27 mouse cellular contexts compared by ENCODE assay signal in genomic region chr1:154104779-154105178, GRCm38 (mm10).
DNase-seq lines count a peak whose midpoint lies in the region; ATAC-seq and TF ChIP-seq lines count a peak whose summit lies in the region.
"Had no signal": no experiment of that assay in that cellular context is flagged by ENCODE, and none has a peak within 500 bp of the region (broad histone marks: within the 10 kb centered on the region; RNA-seq: fewer than 3 reads in every experiment).

No protein-coding gene starts in this region.

- H3K9ac ChIP-seq in CH12.LX (ENCODE audit: insufficient read depth, low read depth): 0 out of 2 replicates have a peak overlapping the region, but pooled peaks have one; percentile 87
- H3K9ac ChIP-seq in midbrain, embryonic 15.5 days: no peak overlapping the region
- H3K9ac ChIP-seq: embryonic facial prominence, embryonic 13.5 days; forebrain, embryonic 12.5 days; forebrain, embryonic 15.5 days; heart, embryonic 13.5 days; hindbrain, embryonic 12.5 days; hindbrain, embryonic 15.5 days had no signal

- intact Hi-C loops in gastrocnemius, adult 2 months (cut with DNase I): no loop called here
- intact Hi-C loops in gastrocnemius, postnatal 14 days (cut with DNase I; ENCODE audit: low total_unique reads): no loop called here
- intact Hi-C loops in left cerebral cortex, adult 2 months (cut with DNase I): no loop called here

- peaks cover 14 to 57% of the 10 kb centered on the region in 2 experiments for H3K4me1 ChIP-seq in CH12.LX (ENCODE audit: control insufficient read depth in 1 of 2, insufficient read depth in 2 of 2)
- peaks cover 11% of the 10 kb centered on the region; the same call in 1 of the 2 replicates for H3K4me1 ChIP-seq in midbrain, embryonic 15.5 days

- no peak for TF ChIP-seq POLR2A in CH12.LX (IDR thresholded peaks at IDR 0.05; ENCODE audit: low read depth, low read length)

- peak; percentile 53 for ATAC-seq in megakaryocyte, adult 5-6 weeks (ENCODE audit: poor library complexity, severe bottlenecking)
- no peak for ATAC-seq in midbrain, embryonic 15.5 days (replicated peaks)
- ATAC-seq: forebrain, embryonic 15.5 days; Patski had no signal

- no peak for DNase-seq in gastrocnemius, adult 2 months
- DNase-seq in gastrocnemius, postnatal 14 days: no peak
- no peak for DNase-seq in left cerebral cortex, adult 2 months (ENCODE audit: extremely low spot score in 1 of 2, low spot score in 2 of 2)
- no peak for DNase-seq in left cerebral cortex, adult 9 months (ENCODE audit: low spot score in 2 of 2)
- no peak for DNase-seq in CH12.LX (ENCODE audit: extremely low read depth)
- DNase-seq: adrenal gland, postnatal 10 days; adrenal gland, postnatal 36 days; cerebellum, adult 11 months; cerebellum, adult 2 months; cerebellum, adult 9-11 months; cerebellum, postnatal 36 days; embryo, embryonic 11 days; gastrocnemius, postnatal 10 days had no signal

- no peaks in the 10 kb centered on the region for H3K27me3 ChIP-seq in CH12.LX (replicated peaks)
- H3K27me3 ChIP-seq in midbrain, embryonic 15.5 days (replicated peaks): no peaks in the 10 kb centered on the region
- H3K27me3 ChIP-seq: embryonic facial prominence, embryonic 13.5 days; forebrain, embryonic 12.5 days; forebrain, embryonic 15.5 days; heart, embryonic 13.5 days; hindbrain, embryonic 12.5 days; hindbrain, embryonic 15.5 days had no signal

- TF ChIP-seq EP300 in CH12.LX (IDR thresholded peaks at IDR 0.05; ENCODE audit: low read length): no peak

- no peak for TF ChIP-seq CTCF in gastrocnemius, adult 2 months (IDR thresholded peaks at IDR 0.05)
- TF ChIP-seq CTCF in left cerebral cortex, adult 2 months (IDR thresholded peaks at IDR 0.05): no peak
- TF ChIP-seq CTCF in CH12.LX (conservative IDR thresholded peaks at IDR 0.05 in 1 of 2, IDR thresholded peaks at IDR 0.05 in 1 of 2; ENCODE audit: low read depth in 2 of 2, low read length in 2 of 2): no peak

- in situ Hi-C loops in CH12.LX (cut with MboI; ENCODE audit: low pct_ligation_motif_present, low pct_unique_long_range_greater_than_20kb, low sequenced_read_pairs): no loop called here

- WGBS in midbrain, embryonic 15.5 days: 79% methylated on average over 1 of the region's 1 CpGs

- H3K4me3 ChIP-seq in gastrocnemius, adult 2 months: no peak overlapping the region
- no peak overlapping the region for H3K4me3 ChIP-seq in left cerebral cortex, adult 2 months
- peak overlapping the region in 1 of 3 experiments; percentile 20 for H3K4me3 ChIP-seq in CH12.LX (replicated peaks in 1 of 3; ENCODE audit: low read depth in 2 of 3, low read length in 2 of 3, poor library complexity in 1 of 3)
- no peak overlapping the region for H3K4me3 ChIP-seq in midbrain, embryonic 15.5 days
- H3K4me3 ChIP-seq: embryonic facial prominence, embryonic 10.5 days; embryonic facial prominence, embryonic 13.5 days; erythroblast, embryonic 14.5 days; forebrain, embryonic 12.5 days; forebrain, embryonic 15.5 days; heart, adult 2 months; heart, embryonic 10.5 days; heart, embryonic 13.5 days; hindbrain, embryonic 12.5 days; hindbrain, embryonic 15.5 days had no signal

- H3K4me2 ChIP-seq in CH12.LX (ENCODE audit: insufficient read depth, low read depth, poor library complexity, severe bottlenecking): no peak overlapping the region
- H3K4me2 ChIP-seq in midbrain, embryonic 15.5 days: no peak overlapping the region
- H3K4me2 ChIP-seq: embryonic facial prominence, embryonic 13.5 days; forebrain, embryonic 12.5 days; forebrain, embryonic 15.5 days; heart, embryonic 13.5 days; hindbrain, embryonic 12.5 days; hindbrain, embryonic 15.5 days had no signal

- dilution Hi-C loops in CH12.LX (cut with MboI; ENCODE audit: extremely low pct_ligation_motif_present, extremely low pct_unique_long_range_greater_than_20kb, low sequenced_read_pairs): no loop called here

- peak overlapping the region; percentile 28; the same call in 1 of the 2 replicates for H3K27ac ChIP-seq in gastrocnemius, adult 2 months
- peak overlapping the region; percentile 81; the same call in 1 of the 2 replicates for H3K27ac ChIP-seq in left cerebral cortex, adult 2 months
- H3K27ac ChIP-seq in CH12.LX (ENCODE audit: insufficient read depth, low read depth): no peak overlapping the region
- no peak overlapping the region for H3K27ac ChIP-seq in midbrain, embryonic 15.5 days
- H3K27ac ChIP-seq: embryonic facial prominence, embryonic 10.5 days; embryonic facial prominence, embryonic 13.5 days; forebrain, embryonic 12.5 days; forebrain, embryonic 15.5 days; heart, embryonic 10.5 days; heart, embryonic 13.5 days; hindbrain, embryonic 12.5 days had no signal

- no peaks in the 10 kb centered on the region for H3K9me3 ChIP-seq in CH12.LX (replicated peaks; ENCODE audit: low read length)
- no peaks in the 10 kb centered on the region for H3K9me3 ChIP-seq in midbrain, embryonic 15.5 days
- H3K9me3 ChIP-seq: embryonic facial prominence, embryonic 10.5 days; embryonic facial prominence, embryonic 13.5 days; forebrain, embryonic 12.5 days; forebrain, embryonic 15.5 days; G1E; heart, embryonic 10.5 days; heart, embryonic 13.5 days; hindbrain, embryonic 12.5 days; hindbrain, embryonic 15.5 days had no signal

- H3K36me3 ChIP-seq in CH12.LX (replicated peaks in 1 of 2; ENCODE audit: control insufficient read depth in 1 of 2, insufficient read depth in 1 of 2, low read length in 1 of 2): no peaks in the 10 kb centered on the region
- H3K36me3 ChIP-seq in midbrain, embryonic 15.5 days (replicated peaks): no peaks in the 10 kb centered on the region
- H3K36me3 ChIP-seq: embryonic facial prominence, embryonic 10.5 days; embryonic facial prominence, embryonic 13.5 days; forebrain, embryonic 12.5 days; forebrain, embryonic 15.5 days; G1E; heart, embryonic 10.5 days; heart, embryonic 13.5 days; hindbrain, embryonic 12.5 days; hindbrain, embryonic 15.5 days had no signal

- TF ChIP-seq RAD21 in CH12.LX (IDR thresholded peaks at IDR 0.05; ENCODE audit: low read depth, low read length): no peak

- no peaks in the 10 kb centered on the region for H3K79me2 ChIP-seq in CH12.LX (replicated peaks; ENCODE audit: control insufficient read depth, extremely low read depth, insufficient read depth, poor library complexity, severe bottlenecking)

TF ChIP-seq in CH12.LX, 34 proteins besides CTCF, POLR2A, EP300 and RAD21:
- TF ChIP-seq JUND (conservative IDR thresholded peaks at IDR 0.05; ENCODE audit: low read depth, low read length): no peak
- no peak for TF ChIP-seq UBTF (IDR thresholded peaks at IDR 0.05; ENCODE audit: low read depth, low read length)
- no peak for TF ChIP-seq TCF12 (IDR thresholded peaks at IDR 0.05; ENCODE audit: low read depth, low read length)
- TF ChIP-seq ELF1 (IDR thresholded peaks at IDR 0.05; ENCODE audit: low read depth, low read length): no peak
- no peak for TF ChIP-seq MAX (IDR thresholded peaks at IDR 0.05; ENCODE audit: low read length)
- TF ChIP-seq MAFK (IDR thresholded peaks at IDR 0.05; ENCODE audit: insufficient replicate concordance, low read length): no peak
- no peak for TF ChIP-seq RCOR1 (conservative IDR thresholded peaks at IDR 0.05; ENCODE audit: low read depth, low read length)
TF ChIP-seq in CH12.LX: peak in this region for 0.

Comparison
In these comparisons a context has a peak if more than half of its experiments do, and no peak if none do; other contexts are left out.
1. H3K27ac ChIP-seq: peak in gastrocnemius, adult 2 months (single experiment) and left cerebral cortex, adult 2 months (single experiment); none in CH12.LX (single experiment) and midbrain, embryonic 15.5 days (single experiment).